In genomic region chr9:59617307-59617973, GRCm38 (mm10) we compare ENCODE assay signal across 7 mouse cellular contexts. TPM values are rescaled to one million over a fixed set of nuclear protein-coding genes. Genes with fewer than 3 reads are reported as not detected.
DNase-seq lines count a peak whose midpoint lies in the region; ATAC-seq and TF ChIP-seq lines count a peak whose summit lies in the region.

No protein-coding gene starts in this region.

- no peak for TF ChIP-seq CTCF in heart, postnatal 0 days (IDR thresholded peaks at IDR 0.05; ENCODE audit: low read depth)
- no peak for TF ChIP-seq CTCF in lung, postnatal 0 days (IDR thresholded peaks at IDR 0.05)

- H3K9ac ChIP-seq in neural tube, embryonic 11.5 days (ENCODE audit: low read length) = peak overlapping the region; percentile 91
- H3K9ac ChIP-seq in heart, postnatal 0 days (replicated peaks; ENCODE audit: low read depth, low read length) = peak overlapping the region; percentile 80
- H3K9ac ChIP-seq in lung, postnatal 0 days (replicated peaks; ENCODE audit: low read depth) = peak overlapping the region; percentile 63

- DNase-seq in neural tube, embryonic 11.5 days (ENCODE audit: low spot score) = no peak
- no peak for DNase-seq in neural tube, embryonic 10.5 days (ENCODE audit: extremely low spot score, low spot score)
- no peak for DNase-seq in embryonic facial prominence, embryonic 10.5 days (ENCODE audit: low spot score)
- DNase-seq in heart, postnatal 0 days (ENCODE audit: low spot score) = no peak
- no peak for DNase-seq in lung, postnatal 0 days (ENCODE audit: low spot score)
- DNase-seq in urinary bladder, postnatal 36 days (ENCODE audit: low spot score in 2 of 2) = no peak
- DNase-seq in frontal cortex, postnatal 10 days (ENCODE audit: low spot score in 2 of 2) = no peak

- under 1% methylated on average over 35 of the region's 58 CpGs for WGBS in neural tube, embryonic 11.5 days
- WGBS in embryonic facial prominence, embryonic 10.5 days = under 1% methylated on average over 57 of the region's 58 CpGs
- 1% methylated on average over 48 of the region's 58 CpGs for WGBS in heart, postnatal 0 days
- WGBS in lung, postnatal 0 days = 3% methylated on average over 39 of the region's 58 CpGs

- H3K36me3 ChIP-seq in neural tube, embryonic 11.5 days (ENCODE audit: control insufficient read depth, insufficient read depth, low read length) = no peaks in the 10 kb centered on the region
- peaks cover 6% of the 10 kb centered on the region for H3K36me3 ChIP-seq in embryonic facial prominence, embryonic 10.5 days (replicated peaks)
- H3K36me3 ChIP-seq in heart, postnatal 0 days (replicated peaks; ENCODE audit: control insufficient read depth, insufficient read depth, low read length) = peaks cover 6% of the 10 kb centered on the region
- H3K36me3 ChIP-seq in lung, postnatal 0 days (ENCODE audit: insufficient read depth, low read length) = 0 out of 2 replicates have a peak, but pooled peaks cover 2% of the 10 kb centered on the region

- peak overlapping the region; percentile 50 for H3K4me2 ChIP-seq in neural tube, embryonic 11.5 days (ENCODE audit: low read depth)
- peak overlapping the region; percentile 73 for H3K4me2 ChIP-seq in heart, postnatal 0 days (ENCODE audit: low read depth, low read length)
- H3K4me2 ChIP-seq in lung, postnatal 0 days (replicated peaks; ENCODE audit: low read depth, low read length) = peak overlapping the region; percentile 80

- H3K27me3 ChIP-seq in neural tube, embryonic 11.5 days (ENCODE audit: control insufficient read depth, insufficient read depth, low read length) = no peaks in the 10 kb centered on the region
- H3K27me3 ChIP-seq in embryonic facial prominence, embryonic 10.5 days (replicated peaks; ENCODE audit: low read depth, poor library complexity, severe bottlenecking) = no peaks in the 10 kb centered on the region
- no peaks in the 10 kb centered on the region for H3K27me3 ChIP-seq in heart, postnatal 0 days (ENCODE audit: control insufficient read depth, insufficient read depth, low read length)
- H3K27me3 ChIP-seq in lung, postnatal 0 days (replicated peaks; ENCODE audit: insufficient read depth, low read length) = no peaks in the 10 kb centered on the region

- no peak for TF ChIP-seq EP300 in heart, postnatal 0 days (IDR thresholded peaks at IDR 0.05; ENCODE audit: low read depth)
- TF ChIP-seq EP300 in lung, postnatal 0 days (IDR thresholded peaks at IDR 0.05) = no peak

- H3K4me1 ChIP-seq in neural tube, embryonic 11.5 days (ENCODE audit: control insufficient read depth, insufficient read depth, low read length) = 0 out of 2 replicates have a peak, but pooled peaks cover 6% of the 10 kb centered on the region
- peaks cover 22% of the 10 kb centered on the region for H3K4me1 ChIP-seq in embryonic facial prominence, embryonic 10.5 days
- H3K4me1 ChIP-seq in heart, postnatal 0 days (ENCODE audit: control insufficient read depth, insufficient read depth) = peaks cover 8% of the 10 kb centered on the region
- 0 out of 2 replicates have a peak, but pooled peaks cover 5% of the 10 kb centered on the region for H3K4me1 ChIP-seq in lung, postnatal 0 days (ENCODE audit: insufficient read depth, low read depth, low read length)

- H3K9me3 ChIP-seq in neural tube, embryonic 11.5 days (ENCODE audit: control insufficient read depth, low read length) = no peaks in the 10 kb centered on the region
- no peaks in the 10 kb centered on the region for H3K9me3 ChIP-seq in embryonic facial prominence, embryonic 10.5 days
- no peaks in the 10 kb centered on the region for H3K9me3 ChIP-seq in heart, postnatal 0 days (replicated peaks; ENCODE audit: control insufficient read depth, low read length)
- no peaks in the 10 kb centered on the region for H3K9me3 ChIP-seq in lung, postnatal 0 days (ENCODE audit: low read length)

- ATAC-seq in neural tube, embryonic 11.5 days (ENCODE audit: insufficient read depth, low FRiP score, low TSS enrichment) = peak; percentile 91
- no peak; the same call in 1 of the 2 replicates for ATAC-seq in heart, postnatal 0 days (ENCODE audit: insufficient read depth, low read depth)
- ATAC-seq in lung, postnatal 0 days = peak; percentile 18

- H3K27ac ChIP-seq in neural tube, embryonic 11.5 days (ENCODE audit: low read depth, low read length) = peak overlapping the region; percentile 93
- H3K27ac ChIP-seq in embryonic facial prominence, embryonic 10.5 days (replicated peaks) = peak overlapping the region; percentile 95
- peak overlapping the region; percentile 82 for H3K27ac ChIP-seq in heart, postnatal 0 days (ENCODE audit: low read depth)
- H3K27ac ChIP-seq in lung, postnatal 0 days (ENCODE audit: low read length) = peak overlapping the region; percentile 91

- peak overlapping the region; percentile 87 for H3K4me3 ChIP-seq in neural tube, embryonic 11.5 days (ENCODE audit: low read depth, low read length)
- peak overlapping the region; percentile 87 for H3K4me3 ChIP-seq in embryonic facial prominence, embryonic 10.5 days
- H3K4me3 ChIP-seq in heart, postnatal 0 days (ENCODE audit: low read depth, low read length) = peak overlapping the region; percentile 74
- peak overlapping the region; percentile 80 for H3K4me3 ChIP-seq in lung, postnatal 0 days (ENCODE audit: low read depth, low read length)

RNA-seq across cellular contexts. Expression of gene Parp6, which starts 0.4 kb away (rescaled TPM):
- 107 and 135 TPM in 2 replicates for polyA plus RNA-seq in neural tube, embryonic 11.5 days (2014; fragmentation: Nextera tagmentation; extraction: Ambion mirVana)
- 37.7 and 40.8 TPM in 2 replicates for polyA plus RNA-seq in embryonic facial prominence, embryonic 10.5 days (2016; fragmentation: Nextera tagmentation; extraction: Ambion mirVana)
- 22.5 and 32.7 TPM in 2 replicates for total RNA-seq in heart, postnatal 0 days (2014; rRNA removed; ENCODE audit: low replicate concordance)
- polyA plus RNA-seq in heart, postnatal 0 days (2015; fragmentation: Nextera tagmentation; extraction: Ambion mirVana) = 13.7 and 14.4 TPM in 2 replicates
- polyA plus RNA-seq in lung, postnatal 0 days (2015; fragmentation: Nextera tagmentation; extraction: Ambion mirVana) = 18.3 and 22.1 TPM in 2 replicates

RNA-seq across cellular contexts. Expression of gene Pkm, which starts 38.7 kb away (rescaled TPM):
- 2,042 and 2,202 TPM in 2 replicates for polyA plus RNA-seq in neural tube, embryonic 11.5 days (2014; fragmentation: Nextera tagmentation; extraction: Ambion mirVana)
- 2,716 and 3,081 TPM in 2 replicates for polyA plus RNA-seq in embryonic facial prominence, embryonic 10.5 days (2016; fragmentation: Nextera tagmentation; extraction: Ambion mirVana)
- total RNA-seq in heart, postnatal 0 days (2014; rRNA removed; ENCODE audit: low replicate concordance) = 1,588 and 1,940 TPM in 2 replicates
- polyA plus RNA-seq in heart, postnatal 0 days (2015; fragmentation: Nextera tagmentation; extraction: Ambion mirVana) = 1,219 and 1,312 TPM in 2 replicates
- polyA plus RNA-seq in lung, postnatal 0 days (2015; fragmentation: Nextera tagmentation; extraction: Ambion mirVana) = 318 and 331 TPM in 2 replicates

RNA-seq across cellular contexts. Expression of gene Celf6, which starts 39.7 kb away (rescaled TPM):
- polyA plus RNA-seq in neural tube, embryonic 11.5 days (2014; fragmentation: Nextera tagmentation; extraction: Ambion mirVana) = 6.1 and 6.3 TPM in 2 replicates
- polyA plus RNA-seq in embryonic facial prominence, embryonic 10.5 days (2016; fragmentation: Nextera tagmentation; extraction: Ambion mirVana) = 1.3 TPM in 2 replicates
- total RNA-seq in heart, postnatal 0 days (2014; rRNA removed; ENCODE audit: low replicate concordance) = not detected in 2 replicates
- polyA plus RNA-seq in heart, postnatal 0 days (2015; fragmentation: Nextera tagmentation; extraction: Ambion mirVana) = 0.04 TPM in 1 of 2 replicates, not detected in the other
- polyA plus RNA-seq in lung, postnatal 0 days (2015; fragmentation: Nextera tagmentation; extraction: Ambion mirVana) = 0.16 and 0.25 TPM in 2 replicates
